Mouse (Mus musculus): ENCODE measurements around the gene BC107364. TPM values are rescaled to one million over a fixed set of nuclear protein-coding genes. Genes with fewer than 3 reads are reported as not detected.
"Not testable (repeated sequence)": the region's sequence is repeated elsewhere in the genome, so short reads cannot be mapped to it uniquely, and the experiment has no call there.

The BC107364 gene
- polyA plus RNA-seq, 1 experiment from 2014 or later = not detected

- no peak overlapping the region for H3K4me2 ChIP-seq (ENCODE audit: low read length)
- H3K9me3 ChIP-seq (ENCODE audit: control insufficient read depth, low read length) = no peaks in the 10 kb centered on the region
- peaks cover 5% of the 10 kb centered on the region; the same call in 1 of the 2 replicates for H3K27me3 ChIP-seq (ENCODE audit: control insufficient read depth, insufficient read depth, low read length)
- no peaks in the 10 kb centered on the region for H3K4me1 ChIP-seq (ENCODE audit: control insufficient read depth, insufficient read depth, low read length)
- no peak overlapping the region for H3K4me3 ChIP-seq (replicated peaks; ENCODE audit: low read depth, low read length)
- no peak overlapping the region for H3K9ac ChIP-seq (replicated peaks; ENCODE audit: low read length)
- DNase-seq (no peak), ATAC-seq (ENCODE audit: low FRiP score, low TSS enrichment) (no peak)
- no peak overlapping the region for H3K27ac ChIP-seq (replicated peaks; ENCODE audit: low read depth, low read length)
- 20% methylated on average over 4 of the region's 4 CpGs for WGBS
- H3K36me3 ChIP-seq (ENCODE audit: control insufficient read depth, insufficient read depth, low read length) = no peaks in the 10 kb centered on the region
These were observed 24.8 kb downstream of the BC107364 start for GRCm38 (mm10) chr3:96427311-96427710.

- H3K4me1 ChIP-seq (ENCODE audit: control insufficient read depth, insufficient read depth, low read length) = no peaks in the 10 kb centered on the region
- no peak overlapping the region for H3K4me2 ChIP-seq (ENCODE audit: low read length)
- no peak overlapping the region for H3K27ac ChIP-seq (replicated peaks; ENCODE audit: low read depth, low read length)
- H3K4me3 ChIP-seq (replicated peaks; ENCODE audit: low read depth, low read length) = no peak overlapping the region
- H3K36me3 ChIP-seq (ENCODE audit: control insufficient read depth, insufficient read depth, low read length) = no peaks in the 10 kb centered on the region
- DNase-seq (no peak), ATAC-seq (ENCODE audit: low FRiP score, low TSS enrichment) (no peak)
- H3K27me3 ChIP-seq (ENCODE audit: control insufficient read depth, insufficient read depth, low read length) = peaks cover 5% of the 10 kb centered on the region; the same call in 1 of the 2 replicates
- H3K9me3 ChIP-seq (ENCODE audit: control insufficient read depth, low read length) = no peaks in the 10 kb centered on the region
- WGBS = 74% methylated on average over 4 of the region's 4 CpGs
- no peak overlapping the region for H3K9ac ChIP-seq (replicated peaks; ENCODE audit: low read length)
These were observed 25.8 kb downstream of the BC107364 start for GRCm38 (mm10) chr3:96426268-96426667.

GRCm38 (mm10) chr3:96424447-96424846 is 27.7 kb downstream of the BC107364 start:
- H3K9ac ChIP-seq (replicated peaks; ENCODE audit: low read length); DNase-seq; H3K27ac ChIP-seq (replicated peaks; ENCODE audit: low read depth, low read length); H3K27me3 ChIP-seq (ENCODE audit: control insufficient read depth, insufficient read depth, low read length); ATAC-seq (ENCODE audit: low FRiP score, low TSS enrichment); H3K4me1 ChIP-seq (ENCODE audit: control insufficient read depth, insufficient read depth, low read length); H3K9me3 ChIP-seq (ENCODE audit: control insufficient read depth, low read length); H3K4me3 ChIP-seq (replicated peaks; ENCODE audit: low read depth, low read length); H3K36me3 ChIP-seq (ENCODE audit: control insufficient read depth, insufficient read depth, low read length); H3K4me2 ChIP-seq (ENCODE audit: low read length): not testable (repeated sequence)
- WGBS = 7% methylated on average over 4 of the region's 4 CpGs

GRCm38 (mm10) chr3:96423889-96424288 is 28.2 kb downstream of the BC107364 start:
- no peaks in the 10 kb centered on the region for H3K4me1 ChIP-seq (ENCODE audit: control insufficient read depth, insufficient read depth, low read length)
- no peaks in the 10 kb centered on the region; the same call in 1 of the 2 replicates for H3K27me3 ChIP-seq (ENCODE audit: control insufficient read depth, insufficient read depth, low read length)
- ATAC-seq (ENCODE audit: low FRiP score, low TSS enrichment) (no peak), DNase-seq (no peak)
- 20% methylated on average over 9 of the region's 9 CpGs for WGBS
- no peak overlapping the region for H3K4me3 ChIP-seq (replicated peaks; ENCODE audit: low read depth, low read length)
- no peaks in the 10 kb centered on the region for H3K9me3 ChIP-seq (ENCODE audit: control insufficient read depth, low read length)
- H3K36me3 ChIP-seq (ENCODE audit: control insufficient read depth, insufficient read depth, low read length) = no peaks in the 10 kb centered on the region
- H3K4me2 ChIP-seq (ENCODE audit: low read length) = no peak overlapping the region
- no peak overlapping the region for H3K27ac ChIP-seq (replicated peaks; ENCODE audit: low read depth, low read length)
- H3K9ac ChIP-seq (replicated peaks; ENCODE audit: low read length) = no peak overlapping the region

GRCm38 (mm10) chr3:96420796-96421195 is 31.3 kb downstream of the BC107364 start:
- WGBS = 66% methylated on average over 3 of the region's 3 CpGs

GRCm38 (mm10) chr3:96418902-96419301 is 33.2 kb downstream of the BC107364 start:
- 69% methylated on average over 5 of the region's 5 CpGs for WGBS
- DNase-seq; H3K9me3 ChIP-seq (ENCODE audit: control insufficient read depth, low read length); H3K27me3 ChIP-seq (ENCODE audit: control insufficient read depth, insufficient read depth, low read length); ATAC-seq (ENCODE audit: low FRiP score, low TSS enrichment); H3K4me1 ChIP-seq (ENCODE audit: control insufficient read depth, insufficient read depth, low read length); H3K4me3 ChIP-seq (replicated peaks; ENCODE audit: low read depth, low read length); H3K27ac ChIP-seq (replicated peaks; ENCODE audit: low read depth, low read length); H3K9ac ChIP-seq (replicated peaks; ENCODE audit: low read length); H3K4me2 ChIP-seq (ENCODE audit: low read length); H3K36me3 ChIP-seq (ENCODE audit: control insufficient read depth, insufficient read depth, low read length): not testable (repeated sequence)

More at GRCm38 (mm10) chr3:96420796-96421195, 31.3 kb downstream of the BC107364 start:
- Histone ChIP-seq H3K4me3 (replicated peaks; ENCODE audit: low read depth, low read length) (no peak overlapping the region), H3K9ac (replicated peaks; ENCODE audit: low read length) (no peak overlapping the region), H3K4me2 (ENCODE audit: low read length) (no peak overlapping the region), H3K27me3 (ENCODE audit: control insufficient read depth, insufficient read depth, low read length) (no peaks in the 10 kb centered on the region; the same call in 1 of the 2 replicates), H3K9me3 (ENCODE audit: control insufficient read depth, low read length) (no peaks in the 10 kb centered on the region), H3K27ac (replicated peaks; ENCODE audit: low read depth, low read length) (no peak overlapping the region), H3K36me3 (ENCODE audit: control insufficient read depth, insufficient read depth, low read length) (no peaks in the 10 kb centered on the region), H3K4me1 (ENCODE audit: control insufficient read depth, insufficient read depth, low read length) (no peaks in the 10 kb centered on the region)
- no peak for DNase-seq
- ATAC-seq (ENCODE audit: low FRiP score, low TSS enrichment) = no peak

- ATAC-seq (ENCODE audit: low FRiP score, low TSS enrichment) = no peak
- no peaks in the 10 kb centered on the region for H3K36me3 ChIP-seq (ENCODE audit: control insufficient read depth, insufficient read depth, low read length)
- no peak overlapping the region for H3K9ac ChIP-seq (replicated peaks; ENCODE audit: low read length)
These were observed 34.0 kb downstream of the BC107364 start for GRCm38 (mm10) chr3:96417850-96418815.

GRCm38 (mm10) chr3:96416595-96416994 is 35.5 kb downstream of the BC107364 start:
- Histone ChIP-seq H3K9me3 (ENCODE audit: control insufficient read depth, low read length) (no peaks in the 10 kb centered on the region), H3K4me2 (ENCODE audit: low read length) (no peak overlapping the region), H3K27ac (replicated peaks; ENCODE audit: low read depth, low read length) (no peak overlapping the region), H3K36me3 (ENCODE audit: control insufficient read depth, insufficient read depth, low read length) (no peaks in the 10 kb centered on the region), H3K9ac (replicated peaks; ENCODE audit: low read length) (no peak overlapping the region), H3K27me3 (ENCODE audit: control insufficient read depth, insufficient read depth, low read length) (no peaks in the 10 kb centered on the region; the same call in 1 of the 2 replicates), H3K4me3 (replicated peaks; ENCODE audit: low read depth, low read length) (no peak overlapping the region), H3K4me1 (ENCODE audit: control insufficient read depth, insufficient read depth, low read length) (no peaks in the 10 kb centered on the region)
- ATAC-seq (ENCODE audit: low FRiP score, low TSS enrichment) = no peak
- WGBS = 94% methylated on average over 6 of the region's 6 CpGs
- DNase-seq = no peak

More at GRCm38 (mm10) chr3:96417850-96418815, 34.0 kb downstream of the BC107364 start:
- H3K9me3 ChIP-seq (ENCODE audit: control insufficient read depth, low read length) = no peaks in the 10 kb centered on the region
- no peaks in the 10 kb centered on the region; the same call in 1 of the 2 replicates for H3K27me3 ChIP-seq (ENCODE audit: control insufficient read depth, insufficient read depth, low read length)
- H3K27ac ChIP-seq (replicated peaks; ENCODE audit: low read depth, low read length) = no peak overlapping the region
- no peak overlapping the region for H3K4me3 ChIP-seq (replicated peaks; ENCODE audit: low read depth, low read length)
- H3K4me1 ChIP-seq (ENCODE audit: control insufficient read depth, insufficient read depth, low read length) = no peaks in the 10 kb centered on the region
- H3K4me2 ChIP-seq (ENCODE audit: low read length) = no peak overlapping the region
- no peak for DNase-seq
- WGBS = 71% methylated on average over 7 of the region's 7 CpGs

- no peaks in the 10 kb centered on the region for H3K9me3 ChIP-seq (ENCODE audit: control insufficient read depth, low read length)
- no peak overlapping the region for H3K9ac ChIP-seq (replicated peaks; ENCODE audit: low read length)
- no peaks in the 10 kb centered on the region for H3K4me1 ChIP-seq (ENCODE audit: control insufficient read depth, insufficient read depth, low read length)
- H3K27ac ChIP-seq (replicated peaks; ENCODE audit: low read depth, low read length) = no peak overlapping the region
- DNase-seq (no peak), ATAC-seq (ENCODE audit: low FRiP score, low TSS enrichment) (no peak)
- 97% methylated on average over 2 of the region's 2 CpGs for WGBS
- no peak overlapping the region for H3K4me2 ChIP-seq (ENCODE audit: low read length)
- peaks cover 5% of the 10 kb centered on the region for H3K27me3 ChIP-seq (ENCODE audit: control insufficient read depth, insufficient read depth, low read length)
- H3K36me3 ChIP-seq (ENCODE audit: control insufficient read depth, insufficient read depth, low read length) = no peaks in the 10 kb centered on the region
- H3K4me3 ChIP-seq (replicated peaks; ENCODE audit: low read depth, low read length) = no peak overlapping the region
These were observed 36.0 kb downstream of the BC107364 start for GRCm38 (mm10) chr3:96416056-96416455.
